Comparison of ENCODE assay signal across 28 mouse cellular contexts in the genomic region with DNA sequence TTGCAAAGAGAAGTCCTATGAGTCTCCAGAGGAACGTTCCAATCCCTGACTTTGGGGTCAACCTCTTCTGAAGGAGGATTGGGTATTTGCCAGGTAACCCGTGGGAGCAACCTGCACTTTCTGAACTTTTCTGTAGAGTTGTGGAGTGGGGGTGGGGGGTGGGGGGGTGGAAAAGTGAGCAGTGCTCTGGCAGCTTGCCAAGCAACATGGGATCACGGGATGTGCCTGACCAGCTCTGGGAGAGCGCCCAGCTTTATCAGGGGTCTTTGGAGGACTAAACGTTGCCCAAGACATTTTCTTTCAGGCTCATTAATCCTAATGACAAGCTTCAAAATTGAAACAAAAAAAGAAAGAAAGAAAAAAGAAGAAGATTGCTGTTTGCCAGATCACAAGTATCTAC.
DNase-seq lines count a peak whose midpoint lies in the region; ATAC-seq lines count a peak whose summit lies in the region.
"Had no signal": no experiment of that assay in that cellular context is flagged by ENCODE, and none has a peak within 500 bp of the region (broad histone marks: within the 10 kb centered on the region; RNA-seq: fewer than 3 reads in every experiment).

No protein-coding gene starts in this region.

- H3K36me3 ChIP-seq in heart, embryonic 11.5 days (ENCODE audit: control insufficient read depth, insufficient read depth, low read length), result no peaks in the 10 kb centered on the region
- H3K36me3 ChIP-seq in midbrain, embryonic 11.5 days (ENCODE audit: control insufficient read depth, insufficient read depth, low read length), result no peaks in the 10 kb centered on the region
- no peaks in the 10 kb centered on the region for H3K36me3 ChIP-seq in midbrain, embryonic 15.5 days (replicated peaks)
- H3K36me3 ChIP-seq: embryonic facial prominence, embryonic 12.5 days; forebrain, embryonic 15.5 days; limb, embryonic 12.5 days; neural tube, embryonic 15.5 days had no signal

- H3K4me2 ChIP-seq in heart, embryonic 11.5 days, result no peak overlapping the region
- H3K4me2 ChIP-seq in midbrain, embryonic 11.5 days, result no peak overlapping the region
- H3K4me2 ChIP-seq in midbrain, embryonic 15.5 days, result no peak overlapping the region
- H3K4me2 ChIP-seq: embryonic facial prominence, embryonic 12.5 days; forebrain, embryonic 15.5 days; limb, embryonic 12.5 days; liver, embryonic 11.5 days; neural tube, embryonic 15.5 days had no signal

- no peak for ATAC-seq in heart, embryonic 11.5 days (replicated peaks; ENCODE audit: insufficient number of reproducible peaks, low FRiP score, low TSS enrichment)
- no peak for ATAC-seq in midbrain, embryonic 11.5 days (ENCODE audit: low FRiP score)
- no peak for ATAC-seq in midbrain, embryonic 15.5 days (replicated peaks)
- ATAC-seq: CD4-positive, CD25-positive, alpha-beta regulatory T cell, adult 4 months; forebrain, embryonic 15.5 days; hindbrain, embryonic 16.5 days; intestine, embryonic 16.5 days; lung, postnatal 0 days had no signal

- H3K27ac ChIP-seq in heart, embryonic 11.5 days (ENCODE audit: low read depth, low read length), result no peak overlapping the region
- H3K27ac ChIP-seq in midbrain, embryonic 11.5 days (ENCODE audit: low read depth, low read length), result no peak overlapping the region
- H3K27ac ChIP-seq in midbrain, embryonic 15.5 days, result no peak overlapping the region
- H3K27ac ChIP-seq: embryonic facial prominence, embryonic 12.5 days; forebrain, embryonic 15.5 days; heart, adult 2 months; limb, embryonic 12.5 days; macrophage; neural tube, embryonic 15.5 days had no signal

- no peaks in the 10 kb centered on the region for H3K9me3 ChIP-seq in heart, embryonic 11.5 days (replicated peaks; ENCODE audit: control insufficient read depth, low read length)
- no peaks in the 10 kb centered on the region for H3K9me3 ChIP-seq in midbrain, embryonic 11.5 days (ENCODE audit: control insufficient read depth, low read length)
- H3K9me3 ChIP-seq in midbrain, embryonic 15.5 days, result no peaks in the 10 kb centered on the region
- H3K9me3 ChIP-seq: embryonic facial prominence, embryonic 12.5 days; forebrain, embryonic 15.5 days; limb, embryonic 12.5 days; neural tube, embryonic 15.5 days had no signal

- H3K9ac ChIP-seq in heart, embryonic 11.5 days (ENCODE audit: low read depth, low read length), result no peak overlapping the region
- H3K9ac ChIP-seq in midbrain, embryonic 11.5 days (ENCODE audit: low read length), result no peak overlapping the region
- H3K9ac ChIP-seq in midbrain, embryonic 15.5 days, result no peak overlapping the region
- H3K9ac ChIP-seq: embryonic facial prominence, embryonic 12.5 days; forebrain, embryonic 15.5 days; limb, embryonic 12.5 days; neural tube, embryonic 15.5 days had no signal

- peaks cover 3% of the 10 kb centered on the region; the same call in 1 of the 2 replicates for H3K4me1 ChIP-seq in heart, embryonic 11.5 days (ENCODE audit: control insufficient read depth, insufficient read depth, low read length)
- no peaks in the 10 kb centered on the region for H3K4me1 ChIP-seq in midbrain, embryonic 11.5 days (ENCODE audit: control insufficient read depth, insufficient read depth, low read length)
- no peaks in the 10 kb centered on the region for H3K4me1 ChIP-seq in midbrain, embryonic 15.5 days
- H3K4me1 ChIP-seq: forebrain, embryonic 15.5 days; neural tube, embryonic 15.5 days had no signal

- no peak overlapping the region for H3K4me3 ChIP-seq in heart, embryonic 11.5 days (ENCODE audit: low read depth, low read length)
- no peak overlapping the region for H3K4me3 ChIP-seq in midbrain, embryonic 11.5 days (ENCODE audit: low read depth, low read length)
- H3K4me3 ChIP-seq in midbrain, embryonic 15.5 days, result no peak overlapping the region
- H3K4me3 ChIP-seq: embryonic facial prominence, embryonic 12.5 days; forebrain, embryonic 15.5 days; heart, adult 2 months; limb, embryonic 12.5 days; neural tube, embryonic 15.5 days had no signal

- 56% methylated on average over 5 of the region's 5 CpGs for WGBS in heart, embryonic 11.5 days (ENCODE audit: insufficient replicate concordance)
- 83% methylated on average over 5 of the region's 5 CpGs for WGBS in midbrain, embryonic 11.5 days
- WGBS in midbrain, embryonic 15.5 days, result 69% methylated on average over 5 of the region's 5 CpGs

- peak; percentile 21 for DNase-seq in heart, postnatal 4 days
- peak; percentile 29 for DNase-seq in kidney, postnatal 14 days
- DNase-seq in kidney, adult 9 months, result no peak
- peak; percentile 44 for DNase-seq in midbrain, embryonic 11.5 days (ENCODE audit: low spot score, missing footprints)
- DNase-seq in testis, postnatal 14 days (ENCODE audit: low spot score), result peak; percentile 35
- DNase-seq: cerebellum, adult 8-10 months; cerebellum, postnatal 36 days; embryo, embryonic 11 days; gastrocnemius, postnatal 36 days; heart, postnatal 14 days; midbrain, embryonic 14.5 days; right cerebral cortex, adult 18-20 months; spleen, adult 18-20 months; thymus, adult 2 months; thymus, postnatal 36 days had no signal

- no peaks in the 10 kb centered on the region for H3K27me3 ChIP-seq in heart, embryonic 11.5 days (ENCODE audit: control insufficient read depth, insufficient read depth, low read length)
- peaks cover 82% of the 10 kb centered on the region for H3K27me3 ChIP-seq in midbrain, embryonic 11.5 days (ENCODE audit: control insufficient read depth, insufficient read depth, low read length)
- peaks cover 82% of the 10 kb centered on the region for H3K27me3 ChIP-seq in midbrain, embryonic 15.5 days (replicated peaks)
- H3K27me3 ChIP-seq: embryonic facial prominence, embryonic 12.5 days; forebrain, embryonic 15.5 days; limb, embryonic 12.5 days had no signal
